Mouse (Mus musculus): ENCODE results near the gene Mettl1. TPM values are rescaled to one million over a fixed set of nuclear protein-coding genes. Genes with fewer than 3 reads are reported as not detected.

Gene Mettl1
- 31.2 and 31.9 TPM in 2 replicates for polyA plus RNA-seq (2012; rRNA removed)

DNA sequence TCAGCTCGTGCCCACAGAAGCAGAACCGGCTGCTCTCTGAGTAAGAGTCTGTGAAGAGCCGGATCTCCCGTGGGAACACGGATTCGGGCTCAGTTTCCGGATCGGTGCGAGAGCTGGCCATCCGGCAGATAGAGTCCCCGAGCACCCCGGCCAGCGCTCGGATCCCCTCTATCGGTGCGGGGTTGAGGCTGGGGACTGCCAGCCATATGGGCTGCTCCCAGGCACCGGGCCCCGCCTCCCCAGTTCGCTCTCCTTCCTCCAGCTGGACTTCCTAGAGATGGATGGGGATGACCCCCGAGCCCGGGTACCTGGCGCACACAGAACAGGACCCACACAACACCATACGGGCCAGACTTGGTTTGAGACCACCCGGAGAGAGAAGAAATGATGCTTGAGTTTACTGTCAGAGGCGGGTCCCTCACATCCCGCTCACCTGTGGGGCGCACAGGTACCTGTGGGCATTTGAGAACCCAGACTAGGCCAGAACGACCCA is at the start of gene Mettl1, which contains the start of gene Eef1akmt3:
Mettl1 (plus strand) TSS at position 141 of the 493 bp plus-strand sequence.
Eef1akmt3 (minus strand) TSS at position 240 of the 493 bp plus-strand sequence.
- no peak for DNase-seq (ENCODE audit: low read depth)

GRCm38 (mm10) chr10:126991676-126992075 is 49.5 kb upstream of the Mettl1 start:
- no peak for DNase-seq (ENCODE audit: low read depth)

DNA sequence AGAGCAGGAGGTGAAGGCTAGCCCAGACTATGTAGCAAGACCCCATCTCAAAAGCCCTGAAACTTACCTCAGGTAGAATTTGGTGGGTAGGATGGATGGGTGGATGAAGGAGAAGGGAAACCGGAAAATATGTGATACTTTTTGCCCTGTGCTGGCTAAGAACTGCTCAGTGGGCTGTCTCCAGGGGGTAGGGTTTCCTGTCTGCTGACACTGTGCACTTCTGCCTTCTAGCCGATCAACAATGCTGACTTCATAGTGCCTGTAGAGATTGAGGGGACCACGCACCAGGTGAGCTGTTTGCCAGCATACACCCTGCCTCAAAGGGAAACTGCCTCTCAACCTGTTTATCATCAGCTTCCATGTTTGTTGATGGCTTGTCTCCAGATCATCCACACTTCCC is 47.6 kb upstream of the Mettl1 start:
- no peak for DNase-seq (ENCODE audit: low read depth)

DNA sequence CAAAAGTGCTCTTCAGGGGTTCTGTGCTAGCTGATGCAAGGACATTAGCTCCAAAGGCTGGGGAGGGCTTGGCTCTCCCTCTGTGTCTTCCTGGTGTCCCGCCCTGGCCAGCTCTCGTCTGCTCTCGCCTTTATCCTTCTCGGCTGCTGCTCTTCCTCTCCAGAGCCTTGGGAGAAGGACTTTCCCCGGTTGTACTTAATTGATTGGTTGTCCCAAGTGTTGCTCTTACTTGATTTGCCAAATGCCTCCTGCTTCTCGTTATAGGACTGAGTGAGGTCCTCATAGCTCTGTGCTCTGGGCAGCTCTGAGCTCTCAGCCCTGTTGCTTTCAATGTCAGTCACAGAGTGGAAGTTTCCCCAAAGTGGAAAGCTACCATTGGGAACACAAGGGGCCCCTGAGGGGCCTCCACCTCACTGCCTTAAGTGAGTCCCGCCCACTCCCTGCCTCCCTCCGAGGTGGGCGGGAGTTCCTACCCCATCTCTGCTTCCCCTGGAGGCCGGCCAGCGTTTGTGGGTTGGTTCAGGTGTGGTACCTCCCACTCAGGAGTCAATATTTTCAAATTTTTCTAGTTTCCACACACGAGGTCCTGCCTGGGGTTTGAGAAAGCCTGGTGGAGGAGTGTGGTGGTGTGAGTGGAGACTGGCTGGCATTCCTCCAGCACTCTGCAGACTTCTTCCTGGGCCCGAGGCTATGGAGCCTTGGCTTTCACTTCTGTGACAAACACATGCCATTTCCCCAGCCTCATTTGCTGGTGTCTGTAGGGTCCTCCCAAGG is 43.7 kb upstream of the Mettl1 start:
- DNase-seq (ENCODE audit: low read depth), result no peak

DNA sequence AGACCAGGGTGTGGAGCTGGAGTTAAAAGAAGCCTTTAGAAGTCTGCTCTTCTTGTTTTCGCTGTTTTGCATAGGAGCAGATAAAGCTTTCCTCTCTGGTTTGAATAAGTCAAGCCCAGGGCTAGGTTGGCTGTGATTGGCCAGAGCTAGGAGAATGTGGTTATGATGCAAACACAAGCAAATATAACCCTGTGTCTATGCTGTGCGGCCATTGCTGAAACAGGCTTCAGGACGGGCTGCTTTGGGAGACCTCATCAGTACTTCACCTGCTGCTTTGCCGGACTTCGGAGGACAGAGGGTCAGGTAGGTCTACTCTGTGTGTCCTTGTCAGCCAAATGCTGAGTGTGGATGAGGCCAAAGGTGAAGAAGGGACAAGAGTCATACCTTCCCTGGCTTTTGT is 40.7 kb upstream of the Mettl1 start, which contains the start of gene Avil:
Avil (plus strand) TSS at position 181 of the 400 bp plus-strand sequence.
- no peak for DNase-seq (ENCODE audit: low read depth)

DNA sequence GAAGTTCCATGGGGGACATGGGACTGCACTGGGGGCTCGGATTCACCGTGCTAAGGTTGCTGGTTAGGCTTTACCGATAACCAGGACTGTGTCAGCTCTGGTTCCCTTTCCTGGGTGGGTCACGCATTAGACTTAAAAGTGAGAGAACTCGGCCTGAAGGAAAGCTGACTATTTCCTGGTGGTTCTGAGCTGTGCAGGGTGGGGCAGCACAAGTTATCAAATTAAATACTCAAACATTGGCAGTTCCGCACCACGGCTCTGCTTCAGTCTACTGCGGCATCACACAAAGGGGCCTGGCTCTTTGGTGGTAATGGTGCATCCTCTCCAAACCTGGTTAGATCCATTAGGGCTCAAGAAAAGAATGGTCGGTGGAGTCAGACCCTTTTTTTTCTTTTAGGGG is 39.9 kb upstream of the Mettl1 start:
- DNase-seq (ENCODE audit: low read depth), result no peak

DNA sequence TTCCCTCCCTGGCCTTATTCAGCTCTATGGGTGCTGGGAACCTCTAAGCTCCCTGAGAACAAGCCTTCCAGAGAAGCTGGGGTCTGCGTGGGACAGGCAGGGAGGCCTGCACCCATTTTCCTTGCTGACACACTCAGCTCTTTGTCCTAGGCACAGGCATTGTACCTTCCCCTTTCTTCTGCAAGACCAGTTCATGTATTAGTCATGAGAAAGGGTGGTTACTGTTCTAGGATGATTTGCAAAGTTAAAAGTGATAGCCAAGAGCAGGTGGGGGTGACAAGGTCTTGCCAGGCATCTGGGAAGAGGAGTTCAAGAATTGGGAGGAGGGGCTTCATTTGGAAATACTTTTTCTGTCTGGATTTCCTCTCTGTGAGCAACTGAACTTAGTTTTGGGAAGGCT is 39.2 kb upstream of the Mettl1 start:
- DNase-seq (ENCODE audit: low read depth), result no peak

GRCm38 (mm10) chr10:127002765-127003164 is 38.4 kb upstream of the Mettl1 start:
- no peak for DNase-seq (ENCODE audit: low read depth)

- no peak for DNase-seq (ENCODE audit: low read depth)
These were observed 37.9 kb upstream of the Mettl1 start for GRCm38 (mm10) chr10:127003334-127003733.

DNA sequence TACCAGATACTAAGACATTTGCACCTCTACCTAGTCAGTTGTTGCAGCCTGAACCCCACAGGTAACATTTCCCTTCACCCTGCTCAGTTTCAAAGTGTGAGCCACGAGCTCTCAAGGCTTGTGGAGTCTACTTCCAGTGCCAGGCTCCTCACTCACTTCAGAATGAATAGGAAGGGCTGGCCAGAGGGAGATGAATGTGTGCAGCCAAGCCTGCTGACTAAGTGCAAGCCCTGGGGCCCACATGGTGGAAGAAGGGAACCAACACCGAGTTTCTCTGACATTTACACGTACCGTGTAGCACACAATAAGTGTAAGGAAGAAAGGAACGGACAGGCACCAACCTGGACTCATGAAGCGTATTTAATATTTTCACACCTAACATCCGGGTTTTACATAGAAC is 37.4 kb upstream of the Mettl1 start:
- DNase-seq (ENCODE audit: low read depth), result no peak

GRCm38 (mm10) chr10:127016488-127016887 is 24.7 kb upstream of the Mettl1 start:
- no peak for DNase-seq (ENCODE audit: low read depth)

GRCm38 (mm10) chr10:127017071-127017470 is 24.1 kb upstream of the Mettl1 start:
- no peak for DNase-seq (ENCODE audit: low read depth)

- DNase-seq (ENCODE audit: low read depth), result no peak
These were observed 22.8 kb upstream of the Mettl1 start for GRCm38 (mm10) chr10:127018422-127018821.

- no peak for DNase-seq (ENCODE audit: low read depth)
These were observed 10.6 kb upstream of the Mettl1 start, which contains the start of gene Tsfm for GRCm38 (mm10) chr10:127030336-127031296. Gene Tsfm, minus strand, starts transcription at chr10:127030840.

DNA sequence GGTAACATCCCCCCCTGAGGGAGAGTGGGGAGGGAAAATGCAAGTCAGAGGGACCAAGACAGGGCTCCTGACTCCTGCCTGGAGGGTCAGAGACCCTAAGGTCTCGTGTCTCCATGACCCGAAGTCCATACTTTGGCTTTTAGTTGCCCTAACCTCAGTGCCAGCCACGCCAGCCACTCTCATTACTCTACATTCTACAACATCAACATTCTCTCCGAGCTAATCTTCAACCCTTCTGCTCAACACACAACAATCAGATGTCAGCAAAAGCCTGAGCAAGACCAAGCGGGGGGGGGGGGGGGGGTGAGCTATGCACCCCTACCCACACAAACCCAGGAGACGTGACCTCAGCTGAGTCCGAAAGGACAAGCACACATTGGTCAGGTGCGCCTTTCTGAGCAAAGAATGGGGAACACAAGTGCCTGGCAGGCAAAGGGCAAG is 7.9 kb upstream of the Mettl1 start:
- no peak for DNase-seq (ENCODE audit: low read depth)

- DNase-seq (ENCODE audit: low read depth), result no peak
These were observed 4.9 kb upstream of the Mettl1 start for GRCm38 (mm10) chr10:127036273-127036672.

GRCm38 (mm10) chr10:127037641-127038040 is 3.6 kb upstream of the Mettl1 start:
- no peak for DNase-seq (ENCODE audit: low read depth)

- DNase-seq (ENCODE audit: low read depth), result no peak
These were observed 522 bp upstream of the Mettl1 start for GRCm38 (mm10) chr10:127040569-127041214.

DNA sequence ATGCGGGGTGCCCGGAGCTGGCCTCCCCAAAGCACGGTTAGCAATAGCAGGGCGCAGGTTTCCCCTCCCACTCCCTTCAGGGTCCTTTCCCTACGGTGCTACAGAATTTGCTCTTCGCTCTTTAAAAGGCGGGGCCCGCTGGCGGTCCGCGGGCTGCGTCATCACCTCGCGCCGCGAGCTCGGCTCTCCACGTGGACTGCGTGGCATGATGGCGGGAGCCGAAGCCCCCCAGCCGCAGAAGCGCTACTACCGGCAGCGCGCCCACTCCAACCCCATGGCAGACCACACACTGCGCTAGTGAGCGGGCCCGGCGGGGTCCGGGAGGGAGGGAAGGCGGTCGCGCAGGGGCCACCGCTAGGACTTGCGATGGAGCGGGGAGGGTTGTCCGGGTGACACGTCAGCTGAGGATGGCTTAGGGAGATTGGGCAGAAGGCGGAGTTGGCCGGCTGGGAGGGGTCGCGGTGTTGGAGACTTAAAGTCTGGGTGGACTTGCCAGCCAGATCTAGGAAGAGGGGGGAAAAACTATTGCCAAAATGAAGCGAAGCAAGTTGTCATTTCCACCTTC is 642 bp downstream of the Mettl1 start:
- no peak for DNase-seq (ENCODE audit: low read depth)

DNA sequence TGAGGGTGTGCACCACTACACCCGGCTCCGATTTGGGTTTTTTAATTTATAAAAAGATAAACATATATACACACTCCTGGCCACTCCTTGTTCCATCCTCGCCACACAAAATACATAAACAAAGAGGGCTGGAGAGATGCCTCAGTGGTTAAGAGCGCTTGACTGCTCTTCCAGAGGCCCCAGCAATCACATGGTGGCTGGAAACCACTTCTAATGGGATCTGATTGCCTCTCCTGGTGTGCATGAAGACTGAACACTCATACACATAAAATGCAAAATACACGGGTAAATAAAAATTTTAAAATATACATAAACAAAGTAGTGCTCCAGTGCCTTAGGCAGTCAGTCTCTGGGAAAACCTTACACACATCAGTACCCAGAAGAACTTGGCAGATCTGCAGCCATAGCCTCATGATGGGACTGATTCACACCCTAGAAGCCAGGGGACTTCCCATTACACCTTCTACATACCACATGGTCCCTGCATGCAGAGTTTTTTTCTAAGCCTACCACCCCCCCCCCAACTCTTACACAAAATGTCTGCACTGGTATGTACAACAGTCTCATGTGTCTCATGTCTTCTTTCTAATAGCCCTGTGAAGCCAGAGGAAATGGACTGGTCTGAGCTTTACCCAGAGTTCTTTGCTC is 1.4 kb downstream of the Mettl1 start:
- DNase-seq (ENCODE audit: low read depth), result no peak

GRCm38 (mm10) chr10:127043187-127043586 is 2.0 kb downstream of the Mettl1 start:
- DNase-seq (ENCODE audit: low read depth), result no peak

All from gonadal fat pad, adult 2 months (tissue).